Mouse (Mus musculus) liver, embryonic 12.5 days (tissue): ENCODE data around the gene Mier2. TPM values are rescaled to one million over a fixed set of nuclear protein-coding genes. Genes with fewer than 3 reads are reported as not detected.

Experiments
- ATAC-seq: fragments of 200-750 bp; cut with Nextera tagmentation; 2 replicates; pipeline ENCODE4 v1.8.0; 2017; ENCODE audit warnings: moderate number of reproducible peaks, mild to moderate bottlenecking, moderate library complexity
- H3K27ac ChIP-seq: fragments of 300-500 bp; sonication (generic); 2 replicates; pipeline ENCODE4 v1.5.1; 2016; ENCODE audit warnings: mild to moderate bottlenecking
- H3K27me3 ChIP-seq: fragments of 300-500 bp; sonication (generic); replicated peaks from 2 replicates; pipeline ENCODE4 v1.6.1; 2016; ENCODE audit warnings: mild to moderate bottlenecking, moderate library complexity
- H3K36me3 ChIP-seq: fragments of 300-500 bp; sonication (generic); 2 replicates; pipeline ENCODE4 v1.6.1; 2016; ENCODE audit warnings: mild to moderate bottlenecking, moderate library complexity
- H3K4me1 ChIP-seq: fragments of 300-500 bp; sonication (generic); 2 replicates; pipeline ENCODE4 v1.6.1; 2016
- H3K4me2 ChIP-seq: fragments of 300-500 bp; sonication (generic); 2 replicates; pipeline ENCODE4 v1.6.1; 2016; ENCODE audit warnings: mild to moderate bottlenecking, moderate library complexity
- H3K4me3 ChIP-seq: fragments of 300-500 bp; sonication (generic); 2 replicates; pipeline ENCODE4 v1.5.1; 2016; ENCODE audit warnings: mild to moderate bottlenecking, moderate library complexity
- H3K9ac ChIP-seq: fragments of 300-500 bp; sonication (generic); 2 replicates; pipeline ENCODE4 v1.6.1; 2016; ENCODE audit warnings: mild to moderate bottlenecking, moderate library complexity
- H3K9me3 ChIP-seq: fragments of 300-500 bp; sonication (generic); replicated peaks from 2 replicates; pipeline ENCODE4 v1.6.1; 2016; ENCODE audit warnings: mild to moderate bottlenecking, moderate library complexity
- WGBS: fragments of 180-500 bp; shearing (Covaris S2); methylation state at CpG from one replicate; pipeline ENCODE4 v1.1.7; 2016; ENCODE audit not compliant: insufficient replicate concordance; 5-methylcytosine and 5-hydroxymethylcytosine counted together
- polyA plus RNA-seq: library from polyadenylated mRNA; unstranded; fragments of >200 nt; fragmentation: Nextera tagmentation; extraction: Ambion mirVana; gene quantifications from 2 replicates; pipeline ENCODE4 v1.2.1, GENCODE M21; 2016

Mier2 gene
- polyA plus RNA-seq, 1 experiment from 2014 or later: 20.5 TPM

- peaks cover 16% of the 10 kb centered on the region for H3K4me1 ChIP-seq
- peaks cover 37% of the 10 kb centered on the region for H3K36me3 ChIP-seq
- no peak overlapping the region for H3K4me3 ChIP-seq
- H3K9ac ChIP-seq: no peak overlapping the region
- H3K9me3 ChIP-seq: no peaks in the 10 kb centered on the region
- no peak overlapping the region for H3K4me2 ChIP-seq
- H3K27ac ChIP-seq: no peak overlapping the region
- 61% methylated on average over 2 of the region's 2 CpGs for WGBS
- peaks cover 21% of the 10 kb centered on the region for H3K27me3 ChIP-seq
- ATAC-seq: no peak
These were observed 17.2 kb downstream of the Mier2 start for GRCm38 (mm10) chr10:79537781-79538180.

- Histone ChIP-seq H3K36me3 (peaks cover 32% of the 10 kb centered on the region), H3K4me2 (no peak overlapping the region), H3K27ac (no peak overlapping the region), H3K27me3 (peaks cover 21% of the 10 kb centered on the region), H3K4me3 (no peak overlapping the region), H3K9me3 (no peaks in the 10 kb centered on the region), H3K9ac (no peak overlapping the region), H3K4me1 (peaks cover 20% of the 10 kb centered on the region)
- no peak for ATAC-seq
- WGBS: 80% methylated on average over 7 of the region's 7 CpGs
These were observed 17.7 kb downstream of the Mier2 start for GRCm38 (mm10) chr10:79537271-79537670.

- 65% methylated on average over 12 of the region's 12 CpGs for WGBS
- no peak overlapping the region for H3K27ac ChIP-seq
- no peaks in the 10 kb centered on the region for H3K9me3 ChIP-seq
- H3K4me3 ChIP-seq: no peak overlapping the region
- peaks cover 21% of the 10 kb centered on the region for H3K27me3 ChIP-seq
- no peak overlapping the region for H3K9ac ChIP-seq
- peaks cover 20% of the 10 kb centered on the region for H3K4me1 ChIP-seq
- ATAC-seq: no peak
- H3K4me2 ChIP-seq: no peak overlapping the region
- peaks cover 25% of the 10 kb centered on the region for H3K36me3 ChIP-seq
These were observed 18.4 kb downstream of the Mier2 start for GRCm38 (mm10) chr10:79536461-79537080.

GRCm38 (mm10) chr10:79535431-79535830 lies 19.6 kb downstream of the Mier2 start:
- Histone ChIP-seq H3K27me3 (peaks cover 21% of the 10 kb centered on the region), H3K9me3 (no peaks in the 10 kb centered on the region), H3K4me1 (peaks cover 24% of the 10 kb centered on the region), H3K36me3 (peaks cover 17% of the 10 kb centered on the region), H3K4me3 (no peak overlapping the region), H3K4me2 (no peak overlapping the region), H3K27ac (no peak overlapping the region), H3K9ac (no peak overlapping the region)
- no peak for ATAC-seq
- WGBS: 16% methylated on average over 1 of the region's 1 CpGs

- Histone ChIP-seq H3K4me2 (no peak overlapping the region), H3K27me3 (peaks cover 21% of the 10 kb centered on the region), H3K9me3 (no peaks in the 10 kb centered on the region), H3K4me3 (no peak overlapping the region), H3K4me1 (peaks cover 24% of the 10 kb centered on the region), H3K9ac (no peak overlapping the region), H3K36me3 (peaks cover 14% of the 10 kb centered on the region), H3K27ac (no peak overlapping the region)
- 65% methylated on average over 2 of the region's 2 CpGs for WGBS
- ATAC-seq: no peak
These were observed 20.6 kb downstream of the Mier2 start for GRCm38 (mm10) chr10:79534426-79534825.

GRCm38 (mm10) chr10:79533126-79533911 lies 21.7 kb downstream of the Mier2 start, which contains the start of gene Plpp2:
Gene Plpp2 (minus strand): TSS chr10:79533796.
- WGBS: under 1% methylated on average over 46 of the region's 52 CpGs
- Histone ChIP-seq H3K9ac (peak within 1 kb of the TSS; percentile 71), H3K4me3 (peak within 1 kb of the TSS; percentile 64), H3K4me2 (peak within 1 kb of the TSS; percentile 93), H3K36me3 (peaks cover 17% of the 10 kb centered on the region), H3K27me3 (peaks cover 21% of the 10 kb centered on the region), H3K4me1 (peaks cover 24% of the 10 kb centered on the region), H3K27ac (peak within 1 kb of the TSS; percentile 64), H3K9me3 (no peaks in the 10 kb centered on the region)
- ATAC-seq: peak; percentile 81

- H3K27me3 ChIP-seq: peaks cover 21% of the 10 kb centered on the region
- 41% methylated on average over 3 of the region's 3 CpGs for WGBS
- H3K4me2 ChIP-seq: peak overlapping the region; percentile 93
- H3K9ac ChIP-seq: peak overlapping the region; percentile 71
- H3K4me1 ChIP-seq: peaks cover 24% of the 10 kb centered on the region
- peaks cover 18% of the 10 kb centered on the region for H3K36me3 ChIP-seq
- H3K9me3 ChIP-seq: no peaks in the 10 kb centered on the region
- no peak for ATAC-seq
- peak overlapping the region; percentile 64 for H3K4me3 ChIP-seq
- H3K27ac ChIP-seq: no peak overlapping the region
These were observed 22.3 kb downstream of the Mier2 start for GRCm38 (mm10) chr10:79532678-79533077.

GRCm38 (mm10) chr10:79531593-79531992 lies 23.4 kb downstream of the Mier2 start:
- Histone ChIP-seq H3K9ac (no peak overlapping the region), H3K4me2 (no peak overlapping the region), H3K9me3 (no peaks in the 10 kb centered on the region), H3K4me3 (no peak overlapping the region), H3K27ac (no peak overlapping the region), H3K4me1 (peaks cover 24% of the 10 kb centered on the region), H3K27me3 (peaks cover 21% of the 10 kb centered on the region), H3K36me3 (peaks cover 29% of the 10 kb centered on the region)
- ATAC-seq: no peak
- WGBS: 64% methylated on average over 3 of the region's 3 CpGs

GRCm38 (mm10) chr10:79530721-79531120 lies 24.3 kb downstream of the Mier2 start:
- peaks cover 36% of the 10 kb centered on the region for H3K36me3 ChIP-seq
- no peak for ATAC-seq
- peaks cover 15% of the 10 kb centered on the region for H3K27me3 ChIP-seq
- no peak overlapping the region for H3K27ac ChIP-seq
- H3K9me3 ChIP-seq: no peaks in the 10 kb centered on the region
- WGBS: 81% methylated on average over 13 of the region's 13 CpGs
- no peak overlapping the region for H3K4me2 ChIP-seq
- H3K4me3 ChIP-seq: no peak overlapping the region
- no peak overlapping the region for H3K9ac ChIP-seq
- peaks cover 24% of the 10 kb centered on the region for H3K4me1 ChIP-seq

- 69% methylated on average over 8 of the region's 8 CpGs for WGBS
- ATAC-seq: no peak
- no peak overlapping the region for H3K9ac ChIP-seq
- no peaks in the 10 kb centered on the region for H3K9me3 ChIP-seq
- peaks cover 40% of the 10 kb centered on the region for H3K36me3 ChIP-seq
- H3K27ac ChIP-seq: no peak overlapping the region
- H3K27me3 ChIP-seq: peaks cover 10% of the 10 kb centered on the region
- H3K4me2 ChIP-seq: no peak overlapping the region
- H3K4me1 ChIP-seq: peaks cover 24% of the 10 kb centered on the region
- no peak overlapping the region for H3K4me3 ChIP-seq
These were observed 24.8 kb downstream of the Mier2 start for GRCm38 (mm10) chr10:79530241-79530640.

GRCm38 (mm10) chr10:79528081-79528480 lies 26.9 kb downstream of the Mier2 start:
- no peak for ATAC-seq
- 71% methylated on average over 3 of the region's 3 CpGs for WGBS
- Histone ChIP-seq H3K9ac (no peak overlapping the region), H3K27me3 (no peaks in the 10 kb centered on the region), H3K27ac (no peak overlapping the region), H3K4me2 (no peak overlapping the region), H3K4me3 (no peak overlapping the region), H3K4me1 (peaks cover 11% of the 10 kb centered on the region), H3K9me3 (no peaks in the 10 kb centered on the region), H3K36me3 (peaks cover 49% of the 10 kb centered on the region)

- peaks cover 49% of the 10 kb centered on the region for H3K36me3 ChIP-seq
- no peak overlapping the region for H3K27ac ChIP-seq
- WGBS: 71% methylated on average over 6 of the region's 6 CpGs
- no peaks in the 10 kb centered on the region for H3K9me3 ChIP-seq
- H3K4me3 ChIP-seq: no peak overlapping the region
- peaks cover 5% of the 10 kb centered on the region; the same call in 1 of the 2 replicates for H3K4me1 ChIP-seq
- ATAC-seq: no peak
- H3K27me3 ChIP-seq: no peaks in the 10 kb centered on the region
- H3K9ac ChIP-seq: no peak overlapping the region
- H3K4me2 ChIP-seq: no peak overlapping the region
These were observed 27.6 kb downstream of the Mier2 start for GRCm38 (mm10) chr10:79527453-79527845.
